Mouse (Mus musculus) spleen, embryonic (tissue): ENCODE results near the gene Slc16a6.

ENCODE experiments used
- CTCF ChIA-PET: fragments of 350-600 bp; sonication (Branson Sonifier 250); formaldehyde crosslinking; loops from one replicate; lab custom pipeline; 2022; lab: Charles Lee

Slc16a6 gene

GRCm38 (mm10) chr11:109473171-109474085 lies at the start of gene Slc16a6, which contains the start of gene Arsg:
Gene Slc16a6 (minus strand): TSS chr11:109473598.
Gene Arsg (plus strand): TSS chr11:109473374.
- CTCF ChIA-PET: no interaction called here

- CTCF ChIA-PET: no interaction called here
Measured at GRCm38 (mm10) chr11:109520958-109521357, 47.6 kb upstream of the Slc16a6 start.

- CTCF ChIA-PET: no interaction called here
Measured at GRCm38 (mm10) chr11:109517816-109518215, 44.4 kb upstream of the Slc16a6 start.

GRCm38 (mm10) chr11:109517330-109517729 lies 43.9 kb upstream of the Slc16a6 start:
- CTCF ChIA-PET: no interaction called here

- CTCF ChIA-PET: interaction anchor here (0.6 kb wide), 1 partner anchor 926 kb away, joined by 3 read pairs; no protein-coding TSS in a partner anchor
Measured at GRCm38 (mm10) chr11:109514064-109514612, 40.7 kb upstream of the Slc16a6 start.

GRCm38 (mm10) chr11:109512995-109513675 lies 39.7 kb upstream of the Slc16a6 start:
- CTCF ChIA-PET: no interaction called here

GRCm38 (mm10) chr11:109507068-109507467 lies 33.7 kb upstream of the Slc16a6 start:
- CTCF ChIA-PET: no interaction called here

- CTCF ChIA-PET: no interaction called here
Measured at GRCm38 (mm10) chr11:109505823-109506222, 32.4 kb upstream of the Slc16a6 start.

- CTCF ChIA-PET: no interaction called here
Measured at GRCm38 (mm10) chr11:109504977-109505376, 31.6 kb upstream of the Slc16a6 start.

GRCm38 (mm10) chr11:109500206-109500605 lies 26.8 kb upstream of the Slc16a6 start:
- CTCF ChIA-PET: no interaction called here

- CTCF ChIA-PET: no interaction called here
Measured at GRCm38 (mm10) chr11:109497990-109498389, 24.6 kb upstream of the Slc16a6 start.

- CTCF ChIA-PET: interaction anchor here (0.6 to 1.0 kb wide), 3 partner anchors 27 to 99 kb away, joined by 3 to 19 read pairs (median 5); no protein-coding TSS in a partner anchor
Measured at GRCm38 (mm10) chr11:109496996-109497714, 23.8 kb upstream of the Slc16a6 start.

GRCm38 (mm10) chr11:109496475-109496993 lies 23.1 kb upstream of the Slc16a6 start:
- CTCF ChIA-PET: interaction anchor here (0.6 to 1.0 kb wide), 2 partner anchors 51 to 98 kb away, joined by 3 to 5 read pairs; no protein-coding TSS in a partner anchor

- CTCF ChIA-PET: interaction anchor here (0.6 to 1.0 kb wide), 2 partner anchors 50 to 64 kb away, joined by 3 to 6 read pairs; no protein-coding TSS in a partner anchor
Measured at GRCm38 (mm10) chr11:109495771-109496474, 22.5 kb upstream of the Slc16a6 start.

- CTCF ChIA-PET: interaction anchor here (0.6 kb wide), 2 partner anchors 64 to 244 kb away, joined by 5 to 6 read pairs; no protein-coding TSS in a partner anchor
Measured at GRCm38 (mm10) chr11:109494890-109495770, 21.7 kb upstream of the Slc16a6 start.

GRCm38 (mm10) chr11:109492847-109493464 lies 19.6 kb upstream of the Slc16a6 start:
- CTCF ChIA-PET: interaction anchor here (0.5 to 0.6 kb wide), 2 partner anchors 61 to 182 kb away, joined by 3 to 5 read pairs; no protein-coding TSS in a partner anchor

- CTCF ChIA-PET: no interaction called here
Measured at GRCm38 (mm10) chr11:109491844-109492243, 18.4 kb upstream of the Slc16a6 start.

- CTCF ChIA-PET: no interaction called here
Measured at GRCm38 (mm10) chr11:109489763-109490162, 16.4 kb upstream of the Slc16a6 start.
